10 mouse cellular contexts compared by ENCODE assay signal in the genomic region with DNA sequence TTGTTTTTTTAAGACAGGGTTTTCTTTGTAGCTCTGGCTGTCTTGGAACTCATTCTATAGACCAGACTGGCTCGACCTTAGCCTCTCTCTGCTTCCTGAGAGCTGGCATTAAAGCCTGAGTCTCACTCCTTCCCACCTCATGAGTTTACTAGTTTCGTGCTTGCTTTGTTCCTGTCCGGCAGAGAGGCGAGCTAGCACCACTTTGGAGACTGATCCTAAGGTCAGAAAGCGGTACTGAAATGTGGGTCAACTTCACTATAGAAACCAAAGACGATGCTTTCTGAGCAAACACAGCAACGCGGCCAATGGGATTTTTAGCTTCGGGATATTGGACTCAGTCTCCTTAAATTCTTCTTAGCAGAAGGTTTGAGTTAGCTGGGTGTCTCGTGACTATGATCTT. TPM values are rescaled to one million over a fixed set of nuclear protein-coding genes. Genes with fewer than 3 reads are reported as not detected.
A peak's percentile ranks its signal among the peaks of the same experiment; 100 is the strongest.
DNase-seq lines count a peak whose midpoint lies in the region; ATAC-seq and TF ChIP-seq lines count a peak whose summit lies in the region.
"Had no signal": no experiment of that assay in that cellular context is flagged by ENCODE, and none has a peak within 500 bp of the region (broad histone marks: within the 10 kb centered on the region; RNA-seq: fewer than 3 reads in every experiment).

No protein-coding gene starts in this region.

- WGBS in kidney, embryonic 14.5 days, result 37% methylated on average over 10 of the region's 10 CpGs
- 39% methylated on average over 10 of the region's 10 CpGs for WGBS in hindbrain, embryonic 10.5 days
- 33% methylated on average over 10 of the region's 10 CpGs for WGBS in liver, postnatal 0 days (ENCODE audit: insufficient replicate concordance)

- H3K4me3 ChIP-seq in kidney, embryonic 14.5 days (ENCODE audit: low read length), result peak overlapping the region; percentile 86; the same call in 1 of the 2 replicates
- peak overlapping the region; percentile 87; the same call in 1 of the 2 replicates for H3K4me3 ChIP-seq in hindbrain, embryonic 10.5 days
- no peak overlapping the region for H3K4me3 ChIP-seq in liver, postnatal 0 days (ENCODE audit: low read depth, low read length)

- TF ChIP-seq EP300 in liver, postnatal 0 days (IDR thresholded peaks at IDR 0.05; ENCODE audit: low read depth), result no peak

- no peak for TF ChIP-seq CTCF in liver, postnatal 0 days (IDR thresholded peaks at IDR 0.05; ENCODE audit: low read depth)

- no peak overlapping the region; the same call in 1 of the 2 replicates for H3K4me2 ChIP-seq in kidney, embryonic 14.5 days (replicated peaks; ENCODE audit: low read depth, low read length)
- H3K4me2 ChIP-seq in liver, postnatal 0 days (ENCODE audit: low read depth, low read length), result peak overlapping the region; percentile 95; the same call in 1 of the 2 replicates

- H3K27ac ChIP-seq in kidney, embryonic 14.5 days (ENCODE audit: low read depth, low read length), result no peak overlapping the region
- H3K27ac ChIP-seq in hindbrain, embryonic 10.5 days, result no peak overlapping the region
- no peak overlapping the region for H3K27ac ChIP-seq in liver, postnatal 0 days (ENCODE audit: low read depth)

- H3K9me3 ChIP-seq in kidney, embryonic 14.5 days (ENCODE audit: control insufficient read depth, low read length), result no peaks in the 10 kb centered on the region
- peaks cover 3% of the 10 kb centered on the region; the same call in 1 of the 2 replicates for H3K9me3 ChIP-seq in hindbrain, embryonic 10.5 days
- no peaks in the 10 kb centered on the region for H3K9me3 ChIP-seq in liver, postnatal 0 days (ENCODE audit: low read length)

- no peak overlapping the region for H3K9ac ChIP-seq in kidney, embryonic 14.5 days (ENCODE audit: low read depth, low read length)
- no peak overlapping the region for H3K9ac ChIP-seq in liver, postnatal 0 days (replicated peaks)

- H3K27me3 ChIP-seq in kidney, embryonic 14.5 days (ENCODE audit: control insufficient read depth, insufficient read depth, low read length), result no peaks in the 10 kb centered on the region
- H3K27me3 ChIP-seq in hindbrain, embryonic 10.5 days (ENCODE audit: insufficient read depth, poor library complexity, severe bottlenecking), result peaks cover 4% of the 10 kb centered on the region
- H3K27me3 ChIP-seq in liver, postnatal 0 days (ENCODE audit: insufficient read depth, low read length), result peaks cover 17% of the 10 kb centered on the region

- peak; percentile 33 for DNase-seq in embryo, embryonic 10 days (ENCODE audit: low spot score)
- DNase-seq in embryo, embryonic 9.5 days (ENCODE audit: extremely low spot score), result no peak
- no peak for DNase-seq in kidney, postnatal 10 days
- DNase-seq in hindbrain, embryonic 10.5 days (ENCODE audit: low spot score), result no peak
- no peak for DNase-seq in liver, postnatal 0 days
- DNase-seq in cerebellum, postnatal 25 days, result no peak
- no peak for DNase-seq in layer of hippocampus, adult 11-12 months (ENCODE audit: low spot score)
- DNase-seq: adrenal gland, adult 2 months; cerebellum, adult 18-20 months had no signal

- no peaks in the 10 kb centered on the region for H3K36me3 ChIP-seq in kidney, embryonic 14.5 days (ENCODE audit: control insufficient read depth, insufficient read depth, low read length)
- no peaks in the 10 kb centered on the region for H3K36me3 ChIP-seq in hindbrain, embryonic 10.5 days
- H3K36me3 ChIP-seq in liver, postnatal 0 days (replicated peaks; ENCODE audit: insufficient read depth, low read length), result no peaks in the 10 kb centered on the region

- peaks cover 8% of the 10 kb centered on the region; the same call in 1 of the 2 replicates for H3K4me1 ChIP-seq in kidney, embryonic 14.5 days (ENCODE audit: control insufficient read depth, insufficient read depth, low read length)
- peaks cover 29% of the 10 kb centered on the region for H3K4me1 ChIP-seq in hindbrain, embryonic 10.5 days (replicated peaks)
- peaks cover 8% of the 10 kb centered on the region; the same call in 1 of the 2 replicates for H3K4me1 ChIP-seq in liver, postnatal 0 days (ENCODE audit: insufficient read depth)

- ATAC-seq in kidney, embryonic 14.5 days (ENCODE audit: low FRiP score, low TSS enrichment), result no peak
- no peak for ATAC-seq in liver, postnatal 0 days

RNA-seq across cellular contexts. Expression of a gene that starts 1.3 kb away (rescaled TPM):
- 9.8 and 11.9 TPM in 2 replicates for polyA plus RNA-seq in kidney, embryonic 14.5 days (2014; fragmentation: Nextera tagmentation; extraction: Ambion mirVana)
- polyA plus RNA-seq in hindbrain, embryonic 10.5 days (2016; fragmentation: Nextera tagmentation; extraction: Ambion mirVana), result 15.2 and 15.7 TPM in 2 replicates
- 0.72 and 0.75 TPM in 2 replicates for polyA plus RNA-seq in liver, postnatal 0 days (2015; fragmentation: Nextera tagmentation; extraction: Ambion mirVana)
